Mouse (Mus musculus): ENCODE results near the gene Tmem221.

Gene Tmem221

DNA sequence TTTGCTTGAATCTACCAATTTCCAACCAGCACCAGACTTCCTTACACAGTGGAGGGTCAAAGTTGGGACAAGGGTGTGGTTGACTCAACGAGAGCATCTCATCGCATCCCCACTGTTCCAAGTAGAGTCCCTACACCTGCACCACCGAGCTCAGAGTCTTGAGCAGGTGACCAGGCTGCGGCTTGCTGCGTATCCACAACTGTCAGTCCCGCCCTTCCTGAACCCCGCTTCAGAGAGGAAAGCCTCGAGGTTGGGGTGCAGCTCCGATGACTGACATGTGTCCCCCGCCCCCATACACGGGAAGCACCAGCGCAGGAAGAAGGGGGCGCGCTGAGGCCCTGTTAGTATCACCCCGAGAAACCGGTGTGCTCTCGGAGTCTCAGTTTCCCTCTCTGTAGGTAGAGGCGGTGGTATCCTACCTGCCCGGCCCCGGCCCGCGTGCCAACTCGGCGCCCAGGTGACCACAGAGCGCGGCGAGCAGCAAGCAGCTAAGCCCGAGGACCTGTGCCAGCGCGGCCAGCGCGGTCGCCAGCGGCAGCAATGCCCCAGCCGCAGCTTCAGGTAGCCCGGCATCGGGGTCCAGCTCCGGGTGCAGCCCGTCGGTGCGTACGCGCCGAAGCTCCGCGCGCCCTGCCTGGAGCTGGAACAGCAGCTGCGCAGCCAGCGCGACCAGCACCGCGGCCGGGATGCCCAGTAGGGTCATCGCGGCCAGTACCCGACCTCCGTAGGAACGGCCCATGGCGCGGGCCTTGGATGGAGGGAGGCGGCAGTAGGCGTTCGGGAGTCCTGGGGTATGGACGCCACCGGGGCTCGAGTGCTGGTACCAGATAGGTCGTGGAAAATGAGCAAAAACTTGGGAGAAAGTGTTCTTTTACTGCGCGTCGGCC is at the start of gene Tmem221:
Gene Tmem221 (minus strand): TSS at position 801 of the 887 bp plus-strand sequence.
- DNase-seq = peak; percentile 83

DNA sequence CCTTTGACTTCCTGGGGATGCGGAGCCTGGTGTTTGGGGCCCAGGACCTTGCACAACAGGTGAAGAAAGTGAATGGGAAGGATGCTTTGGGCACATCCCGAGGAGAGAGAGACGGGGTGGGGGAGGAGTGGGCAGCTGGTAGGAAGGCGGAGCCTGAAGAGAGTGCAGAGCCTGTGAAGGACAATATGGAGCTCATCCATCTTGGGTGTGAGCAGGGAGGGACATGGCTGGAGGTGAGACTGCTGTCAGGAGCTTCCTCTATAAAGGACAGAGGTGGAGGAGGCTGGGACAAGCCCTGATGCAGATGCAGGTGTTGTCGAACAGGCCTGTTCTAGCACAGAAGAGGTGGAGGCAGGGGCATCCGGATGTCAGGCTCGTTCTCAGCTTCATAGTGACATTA is 45.4 kb upstream of the Tmem221 start:
- DNase-seq = no peak

DNA sequence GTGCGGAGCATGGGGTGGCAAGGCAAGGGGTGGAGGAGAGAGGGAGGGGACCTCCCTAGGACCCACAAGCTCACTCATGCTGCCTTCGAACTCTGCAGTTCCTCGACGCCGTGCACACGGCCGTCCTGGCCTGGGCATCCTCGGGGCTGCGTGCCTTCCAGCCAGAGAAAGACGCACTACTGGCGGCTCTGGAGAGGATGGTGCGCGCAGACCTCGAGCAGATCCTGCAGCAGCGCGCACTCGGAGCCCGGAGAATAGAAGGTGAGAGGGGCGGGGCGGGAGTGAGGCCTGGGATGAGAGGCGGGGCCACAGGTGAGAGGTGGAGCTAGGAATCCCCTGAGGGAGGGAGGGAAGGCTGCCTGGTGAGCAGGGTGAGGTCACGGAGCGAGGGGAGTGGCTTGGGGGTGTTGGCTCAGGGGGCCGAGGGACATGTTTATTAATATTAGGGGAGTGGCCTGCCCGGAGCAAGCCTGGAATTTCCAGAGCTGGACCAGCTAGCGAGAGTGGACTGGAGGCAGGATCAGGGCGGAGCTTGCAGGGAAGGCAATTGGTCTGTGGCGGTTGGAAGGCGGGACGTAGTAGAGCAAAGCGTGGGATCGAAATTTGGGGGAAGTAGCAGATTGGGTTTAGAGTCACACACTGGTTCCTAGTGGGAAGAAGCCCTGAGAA is 44.1 kb upstream of the Tmem221 start:
- DNase-seq = peak; percentile 42

DNA sequence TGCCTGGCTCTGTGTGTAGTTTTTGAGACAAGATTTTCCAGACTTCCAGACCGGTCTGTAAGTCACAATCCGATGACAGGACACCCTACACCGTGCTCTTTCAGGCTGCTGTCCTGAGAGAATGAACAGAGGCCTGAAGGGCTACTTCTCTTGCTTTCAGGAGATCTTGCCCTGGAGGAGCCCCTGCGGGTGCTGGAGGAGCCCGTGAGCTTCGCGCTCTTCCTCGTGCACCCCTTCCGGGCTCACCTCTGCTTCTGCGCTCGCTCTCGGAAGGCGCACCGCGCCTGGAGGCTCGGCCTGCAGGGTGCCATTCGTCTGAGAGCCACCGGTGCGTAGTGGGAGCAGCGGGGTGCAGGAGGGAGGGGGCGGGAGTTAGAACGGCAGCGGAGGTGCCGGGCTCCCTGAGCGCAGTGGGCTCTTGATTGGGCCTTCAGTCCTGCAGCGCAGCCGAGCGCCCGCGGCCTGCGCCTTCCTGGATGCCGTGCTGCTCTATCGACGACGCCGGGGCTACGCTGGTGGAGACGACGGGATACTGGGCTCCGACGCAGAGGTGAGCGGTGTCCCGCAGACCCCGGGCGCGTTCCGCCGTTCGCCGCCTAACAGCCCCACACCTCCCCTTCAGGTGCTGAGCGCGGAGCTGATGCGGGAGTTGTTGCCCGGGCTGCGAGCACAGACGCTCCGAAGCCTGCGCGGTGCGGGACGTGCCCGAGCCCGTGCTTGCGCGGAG is 43.4 kb upstream of the Tmem221 start:
- peak; percentile 75 for DNase-seq

DNA sequence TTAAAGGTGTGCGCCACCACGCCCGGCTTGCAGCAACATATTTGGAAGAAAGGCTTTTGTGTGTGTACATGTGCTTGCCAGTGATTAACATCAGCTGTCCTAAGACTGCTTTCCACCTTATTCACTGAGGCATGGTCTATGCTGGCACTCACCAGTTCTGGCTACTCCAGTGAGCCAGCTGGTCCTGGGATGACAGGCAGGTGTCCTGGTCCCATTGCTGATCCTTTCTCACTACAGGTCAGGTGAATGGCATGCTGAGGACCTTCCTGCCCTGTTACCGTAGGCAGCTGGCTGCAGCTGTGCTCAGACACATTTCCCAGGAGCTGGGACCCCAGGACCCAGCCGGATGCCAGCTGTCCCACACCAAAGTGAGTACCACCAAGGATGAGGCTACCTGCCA is 40.2 kb upstream of the Tmem221 start:
- no peak for DNase-seq

DNA sequence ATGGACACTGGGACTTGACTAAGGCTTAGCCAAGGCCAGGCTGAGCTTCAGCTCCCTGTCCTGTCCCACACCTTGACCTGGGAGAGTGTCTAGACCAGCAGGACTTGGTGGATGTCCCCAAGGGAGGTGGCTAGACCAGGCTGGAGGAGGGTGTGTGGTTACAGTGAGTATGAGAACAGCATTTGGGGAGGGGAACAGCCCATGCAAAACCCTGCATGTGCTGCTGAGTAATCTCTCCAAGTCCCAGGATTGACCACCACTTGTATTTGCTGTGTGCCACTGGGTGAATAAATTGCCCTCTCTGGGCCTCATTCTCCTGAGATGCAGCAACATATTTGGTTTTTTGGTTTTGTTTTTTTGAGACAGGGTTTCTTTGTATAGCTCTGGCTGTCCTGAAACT is 39.7 kb upstream of the Tmem221 start:
- no peak for DNase-seq

DNA sequence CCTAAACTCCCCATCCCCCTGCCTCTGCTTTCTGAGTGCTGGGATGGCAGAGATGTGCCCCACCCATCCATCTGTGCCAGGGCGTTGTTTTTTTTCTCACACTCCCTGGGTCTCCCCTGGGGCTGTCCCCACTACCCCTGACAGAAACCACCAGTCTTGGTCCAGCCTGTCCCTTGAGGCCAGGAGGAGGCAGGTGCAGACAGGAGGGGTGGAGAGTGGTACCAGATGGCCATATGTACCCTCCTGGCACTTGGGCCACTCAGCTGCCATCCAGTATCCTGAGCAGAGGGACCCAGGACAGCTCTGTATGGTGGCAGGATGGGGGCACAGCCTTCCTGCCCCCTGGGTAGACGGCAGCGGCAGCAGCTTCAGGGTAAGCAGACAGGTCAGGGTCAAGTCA is 38.8 kb upstream of the Tmem221 start, which contains the start of gene Fam129c:
Gene Fam129c (plus strand): TSS at position 198 of the 400 bp plus-strand sequence.
- DNase-seq = no peak

DNA sequence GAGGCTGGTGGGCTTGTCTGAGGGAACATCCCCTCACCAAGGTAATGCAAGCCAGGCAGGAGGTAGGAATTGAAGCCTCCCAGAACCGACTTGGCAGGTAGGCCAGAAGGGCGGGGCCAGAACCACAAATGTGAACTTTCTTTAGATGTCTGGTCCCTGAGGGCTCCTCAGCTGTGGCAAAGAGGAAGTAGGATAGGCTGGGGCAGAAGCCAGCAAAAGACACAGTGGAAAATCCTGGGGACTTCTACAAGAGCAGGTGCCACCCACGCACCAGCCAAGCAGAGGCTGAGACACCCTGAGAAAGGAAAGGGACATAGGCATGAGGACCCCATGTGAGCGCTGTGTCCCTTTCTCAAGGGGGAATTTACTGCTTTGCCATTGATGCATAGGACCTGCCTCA is 38.1 kb upstream of the Tmem221 start:
- DNase-seq = peak; percentile 41

DNA sequence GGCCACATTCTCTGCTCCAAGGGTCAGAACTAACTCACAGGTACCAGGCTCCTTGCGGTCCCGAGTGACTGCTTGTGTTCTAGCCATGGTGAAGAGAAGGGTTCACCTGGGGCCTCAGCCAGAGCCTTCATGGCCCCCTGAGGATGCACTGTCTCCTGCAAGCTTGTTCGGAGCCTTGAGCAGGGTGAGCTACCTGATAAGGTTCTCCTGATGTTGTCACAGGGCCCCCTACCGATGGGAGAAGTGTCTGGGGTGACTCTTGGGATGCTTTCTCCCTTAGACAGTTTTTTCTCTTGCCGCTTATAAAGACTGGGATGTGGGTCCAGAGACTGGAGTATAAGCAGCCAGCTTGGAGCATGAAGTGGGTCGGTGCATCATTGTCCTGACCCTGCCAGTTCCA is 37.7 kb upstream of the Tmem221 start:
- DNase-seq = no peak

DNA sequence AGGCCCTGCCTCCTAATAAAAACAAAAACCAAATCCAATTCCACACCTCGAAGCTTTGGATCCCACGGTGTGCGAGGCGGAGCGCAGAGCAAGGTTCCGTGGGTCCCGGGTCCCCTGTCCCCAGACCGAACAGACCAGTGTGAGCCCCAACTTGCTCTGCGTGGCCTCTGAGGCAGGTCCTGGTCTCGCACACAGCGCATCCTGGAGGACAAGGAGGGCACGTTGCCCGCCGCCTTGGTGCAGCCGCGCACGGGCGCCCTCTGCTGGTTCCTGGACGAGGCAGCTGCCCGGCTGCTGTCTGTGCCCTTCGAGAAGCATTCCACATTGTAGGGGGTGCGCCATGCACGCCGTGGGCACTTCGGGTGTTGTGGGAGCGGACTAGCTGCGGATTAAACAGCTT is 37.2 kb upstream of the Tmem221 start:
- DNase-seq = peak; percentile 94

DNA sequence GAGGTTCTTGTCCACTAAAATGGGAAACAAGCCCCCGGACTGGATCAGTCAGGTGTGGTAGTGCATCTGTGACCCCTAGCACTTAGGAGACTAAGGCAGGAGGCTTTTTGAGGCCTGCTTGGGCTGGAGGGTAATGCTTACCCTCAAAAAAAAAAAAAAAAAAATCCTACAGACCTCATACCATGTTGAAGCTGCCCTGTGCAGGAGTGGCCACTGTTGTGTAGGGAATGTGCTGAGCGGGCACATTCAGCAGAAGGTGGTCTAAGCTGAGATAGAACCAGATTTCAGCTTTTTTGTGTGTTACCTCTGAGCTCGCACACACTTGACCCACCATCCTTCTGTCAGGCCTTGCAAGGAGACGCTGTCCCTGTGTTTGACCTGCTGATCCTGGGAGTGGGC is 35.7 kb upstream of the Tmem221 start:
- DNase-seq = no peak

DNA sequence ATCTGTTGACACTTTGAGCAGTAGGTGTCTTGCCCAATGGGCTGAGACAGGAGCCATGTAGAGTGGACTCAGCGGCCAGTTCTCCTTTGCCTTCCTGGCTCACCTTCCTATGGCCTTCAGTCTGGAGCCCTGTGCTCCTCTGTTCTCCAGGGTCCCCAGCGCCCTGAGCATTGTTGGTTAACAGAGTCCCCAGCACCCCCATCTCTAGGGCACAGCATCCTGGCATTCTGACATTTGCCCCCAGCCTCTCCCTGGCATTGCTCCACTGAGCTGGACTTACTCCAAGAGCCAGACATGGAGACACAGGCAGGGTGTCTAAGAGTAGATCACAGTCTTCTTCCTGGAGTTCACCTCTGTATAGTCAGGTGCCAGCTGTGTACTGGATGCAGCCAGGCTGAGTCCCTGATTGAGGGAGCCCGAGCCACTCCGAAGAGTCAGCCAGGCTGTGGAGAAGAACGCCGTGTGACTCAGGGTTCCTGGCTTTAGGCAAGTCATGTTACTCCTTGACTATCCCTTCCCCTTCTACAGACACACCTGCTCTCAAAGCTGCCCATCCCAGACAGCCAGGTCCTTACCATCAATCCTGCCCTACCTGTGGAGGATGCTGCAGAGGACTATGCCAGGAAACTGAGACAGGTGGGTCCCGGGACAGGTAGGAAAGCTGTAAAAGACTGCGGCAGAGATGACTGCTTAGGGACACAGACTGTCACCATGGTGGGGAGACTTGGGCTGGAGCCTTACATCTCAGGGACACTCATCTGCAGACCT is 35.1 kb upstream of the Tmem221 start:
- no peak for DNase-seq

DNA sequence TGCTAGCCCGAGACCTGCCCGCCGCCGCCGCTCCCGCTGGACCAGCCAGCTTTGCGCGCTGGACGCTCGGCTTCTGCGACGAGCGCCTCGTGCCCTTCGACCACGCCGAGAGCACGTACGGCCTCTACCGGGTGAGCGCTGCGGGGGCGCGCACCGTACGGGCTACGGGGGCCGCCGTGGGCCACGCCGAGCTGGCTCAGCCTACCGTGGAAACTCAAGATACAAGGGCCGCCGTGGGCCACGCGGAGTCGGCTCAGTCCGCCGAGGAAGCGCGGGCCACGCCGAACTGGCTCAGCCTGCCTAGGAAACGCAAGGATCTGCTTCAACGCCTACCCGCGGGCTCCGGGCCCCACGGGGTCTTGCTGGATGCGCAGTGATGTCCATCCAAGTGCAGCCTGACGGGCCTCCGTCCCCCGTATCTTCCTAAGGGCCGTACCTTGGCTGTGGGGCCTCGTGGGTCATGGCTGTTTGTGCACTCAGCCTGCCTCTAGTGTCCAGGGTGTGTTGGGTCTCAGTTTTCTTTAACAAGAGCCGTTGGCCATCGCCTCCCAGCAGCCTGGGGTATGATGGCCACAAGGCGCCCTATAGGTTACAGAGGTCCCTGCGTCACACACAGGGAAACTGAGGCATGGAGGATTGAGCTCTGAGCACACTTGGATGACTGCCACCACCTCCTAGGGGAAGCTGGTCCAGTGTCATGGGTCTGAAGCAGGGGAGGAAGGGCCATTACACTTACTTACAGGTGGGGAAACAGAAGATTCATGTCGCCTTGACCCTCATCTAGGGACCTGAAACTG is 33.9 kb upstream of the Tmem221 start:
- peak; percentile 86 for DNase-seq

DNA sequence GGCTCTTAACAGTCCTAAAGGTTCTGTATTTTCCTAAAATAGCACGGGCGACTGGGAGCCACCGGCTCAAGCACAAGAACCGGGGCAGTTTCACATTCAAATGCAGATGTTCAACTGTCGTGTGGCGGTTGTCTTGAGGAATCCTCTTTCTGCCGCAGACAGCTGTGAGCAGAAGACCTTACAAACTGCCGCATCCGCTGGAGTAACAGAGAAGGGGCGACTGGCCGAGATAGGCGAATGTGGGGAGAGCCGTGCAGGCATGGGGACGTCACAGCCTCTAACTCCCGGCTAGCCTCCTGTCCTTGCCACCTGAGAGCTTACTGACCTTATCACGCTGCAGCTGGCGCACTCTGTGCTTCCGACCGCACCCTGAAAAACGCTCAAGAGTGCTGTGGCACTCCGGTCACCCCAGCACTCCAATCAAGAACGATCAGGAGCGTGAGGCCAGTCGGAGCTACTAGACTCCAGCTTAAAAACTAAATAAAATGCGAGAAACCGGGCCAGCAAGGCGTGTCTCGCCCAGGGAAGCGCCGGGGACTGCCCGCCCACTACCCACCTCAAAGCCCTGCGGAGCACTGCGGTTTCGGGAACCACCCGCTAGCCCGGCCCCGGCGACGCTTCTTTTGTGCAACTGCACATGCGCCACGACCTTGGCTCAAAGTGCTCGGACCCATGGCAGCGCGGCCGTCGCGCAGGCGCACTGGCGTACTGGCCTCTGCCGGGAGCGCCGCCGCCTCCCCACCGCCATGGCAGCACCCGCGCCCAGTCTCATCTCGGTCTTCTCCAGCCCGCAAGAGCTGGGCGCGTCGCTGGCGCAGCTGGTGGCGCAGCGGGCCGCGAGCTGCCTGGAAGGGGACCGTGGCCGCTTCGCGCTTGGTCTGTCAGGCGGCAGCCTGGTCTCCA is 33.1 kb upstream of the Tmem221 start, which contains the start of gene Pgls:
Gene Pgls (plus strand): TSS at position 706 of the 903 bp plus-strand sequence.
- DNase-seq = peak; percentile 95

DNA sequence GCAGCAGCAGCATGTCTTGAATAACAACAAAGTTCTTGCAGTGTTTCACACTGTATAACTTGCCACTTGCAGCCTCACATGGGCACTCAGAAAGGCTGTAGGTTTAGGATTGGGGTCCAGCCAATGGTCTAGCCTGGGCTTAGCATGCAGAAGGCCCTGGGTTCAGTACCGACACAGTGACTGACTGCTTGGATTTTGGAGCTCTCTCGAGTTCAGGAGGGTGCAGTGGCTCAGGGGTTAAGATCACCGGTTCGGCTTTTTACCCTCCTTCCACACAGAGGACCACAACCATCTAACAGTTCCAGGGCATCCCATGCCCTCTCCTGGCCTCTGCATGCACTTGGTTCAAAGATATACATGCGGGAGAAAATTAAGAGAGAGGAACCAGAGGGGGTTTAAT is 32.3 kb upstream of the Tmem221 start:
- peak; percentile 35 for DNase-seq

DNA sequence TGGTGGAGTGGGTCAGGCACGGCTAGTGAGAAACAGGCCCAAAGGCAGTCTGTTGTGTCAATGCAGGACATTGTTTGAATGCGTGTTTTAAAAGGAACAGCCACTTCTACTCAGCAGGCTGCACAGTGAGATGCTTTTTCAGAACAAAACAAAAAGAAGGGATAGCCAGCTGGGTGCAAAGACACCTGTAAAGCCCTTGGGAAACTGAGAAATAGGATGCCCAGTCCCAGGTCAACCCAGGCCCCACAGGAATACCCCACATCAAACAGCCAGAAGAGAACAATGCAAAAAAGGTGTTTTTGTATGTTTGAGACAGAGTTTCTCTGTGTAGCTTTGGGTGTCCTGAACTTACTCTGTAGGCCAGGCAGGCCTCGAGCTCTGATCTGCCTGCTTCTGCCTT is 30.1 kb upstream of the Tmem221 start:
- no peak for DNase-seq

DNA sequence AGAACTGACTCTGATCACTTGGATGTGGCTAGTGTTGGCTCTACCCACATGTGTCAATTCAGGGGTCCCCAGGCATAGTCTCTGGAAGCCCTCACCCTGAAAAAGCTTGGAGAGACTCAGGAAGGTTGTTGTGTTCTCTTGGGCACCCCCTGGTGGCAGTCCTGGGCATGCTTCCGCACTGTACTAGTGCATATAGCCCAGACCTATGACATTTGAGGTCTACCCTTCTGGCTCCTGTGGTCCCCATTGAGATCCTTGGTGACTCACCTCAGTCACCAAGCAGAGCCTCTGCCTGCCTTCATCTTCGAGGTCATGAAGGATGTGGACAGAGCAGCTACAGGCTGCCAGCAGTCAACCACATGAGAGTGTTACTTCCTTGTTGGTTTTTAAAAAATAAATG is 28.2 kb upstream of the Tmem221 start:
- peak; percentile 69 for DNase-seq

DNA sequence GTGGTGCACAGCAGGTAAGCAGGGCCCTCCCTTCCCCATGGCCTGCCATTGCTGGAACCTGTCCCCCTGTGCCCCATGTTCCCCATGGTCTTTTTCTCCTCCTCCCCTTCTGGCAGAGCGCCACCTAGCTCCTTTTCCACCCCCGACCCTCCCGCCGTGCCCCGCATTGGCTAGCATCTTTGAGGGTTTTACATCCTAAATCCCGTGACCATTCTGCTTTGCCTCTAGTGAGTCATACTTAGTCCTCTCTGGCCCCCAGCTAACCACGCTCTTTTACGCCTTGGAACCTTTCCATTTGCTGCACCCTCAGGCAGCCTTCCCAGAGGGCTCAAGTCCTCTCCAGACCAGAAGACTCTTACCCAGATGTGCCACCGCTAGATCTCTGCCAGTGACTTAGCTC is 21.5 kb upstream of the Tmem221 start:
- peak; percentile 12 for DNase-seq

DNA sequence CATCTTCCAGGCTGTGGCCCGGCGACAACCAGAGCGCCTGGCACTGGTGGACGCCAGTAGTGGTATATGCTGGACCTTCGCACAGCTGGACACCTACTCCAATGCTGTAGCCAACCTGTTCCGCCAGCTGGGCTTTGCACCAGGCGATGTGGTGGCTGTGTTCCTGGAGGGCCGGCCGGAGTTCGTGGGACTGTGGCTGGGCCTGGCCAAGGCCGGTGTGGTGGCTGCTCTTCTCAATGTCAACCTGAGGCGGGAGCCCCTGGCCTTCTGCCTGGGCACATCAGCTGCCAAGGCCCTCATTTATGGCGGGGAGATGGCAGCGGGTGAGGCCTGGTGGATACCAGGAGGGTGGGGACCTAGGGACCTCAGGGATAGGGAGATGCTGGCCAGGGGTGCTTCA is 20.8 kb upstream of the Tmem221 start:
- DNase-seq = no peak

DNA sequence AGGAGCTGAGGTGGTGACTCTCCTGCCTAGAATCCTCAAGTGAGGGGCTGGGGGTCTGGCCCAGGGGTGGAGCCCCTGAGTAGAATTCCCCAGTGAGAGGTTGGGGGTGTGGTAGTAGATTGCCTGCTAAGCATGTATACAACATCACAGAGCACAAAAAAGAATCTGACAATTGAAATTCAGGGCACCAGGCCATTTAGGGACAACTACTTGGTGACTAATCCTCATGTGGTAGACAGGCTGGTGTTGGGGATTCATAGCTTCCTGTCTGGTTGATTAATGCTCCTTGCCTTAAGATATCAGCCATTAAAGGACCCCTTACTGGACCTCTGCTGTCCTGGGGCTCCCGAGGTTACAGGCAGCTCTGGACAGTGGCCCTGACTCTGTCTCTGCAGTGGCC is 20.3 kb upstream of the Tmem221 start:
- no peak for DNase-seq

Data from thymus, postnatal 14 days (tissue).